Mouse (Mus musculus): ENCODE measurements at regions not wholly inside any gene's neighbourhood (a gene's known extent, or its start where the extent isn't known, plus 50 kb on each side); places are given as distances from the start of the nearest gene placed in this dataset.
"Not testable (repeated sequence)": the region's sequence is repeated elsewhere in the genome, so short reads cannot be mapped to it uniquely, and the experiment has no call there.

DNA sequence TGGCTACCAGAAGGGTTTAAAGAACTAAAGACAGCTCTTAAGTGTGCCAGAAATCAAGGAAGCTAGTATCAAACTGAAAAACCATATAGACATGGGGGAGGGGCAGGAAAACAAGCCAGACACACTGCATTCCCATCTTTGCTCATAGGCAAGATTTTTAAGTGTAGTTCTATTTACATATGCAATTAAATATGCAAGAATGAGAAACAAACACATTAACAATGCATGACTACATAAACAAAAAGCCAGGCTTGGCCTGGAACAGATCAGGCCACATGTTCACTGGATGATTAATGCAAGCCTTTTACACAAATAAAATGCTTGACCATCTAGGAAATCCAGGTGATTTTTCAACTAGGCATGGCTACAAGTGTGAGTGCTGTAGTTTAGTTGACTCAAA is 798.0 kb downstream of the Cypt12 start:
- DNase-seq: no peak

- DNase-seq: no peak
Observed at GRCm38 (mm10) chr3:18746898-18747297, 798.7 kb downstream of the Cypt12 start.

DNA sequence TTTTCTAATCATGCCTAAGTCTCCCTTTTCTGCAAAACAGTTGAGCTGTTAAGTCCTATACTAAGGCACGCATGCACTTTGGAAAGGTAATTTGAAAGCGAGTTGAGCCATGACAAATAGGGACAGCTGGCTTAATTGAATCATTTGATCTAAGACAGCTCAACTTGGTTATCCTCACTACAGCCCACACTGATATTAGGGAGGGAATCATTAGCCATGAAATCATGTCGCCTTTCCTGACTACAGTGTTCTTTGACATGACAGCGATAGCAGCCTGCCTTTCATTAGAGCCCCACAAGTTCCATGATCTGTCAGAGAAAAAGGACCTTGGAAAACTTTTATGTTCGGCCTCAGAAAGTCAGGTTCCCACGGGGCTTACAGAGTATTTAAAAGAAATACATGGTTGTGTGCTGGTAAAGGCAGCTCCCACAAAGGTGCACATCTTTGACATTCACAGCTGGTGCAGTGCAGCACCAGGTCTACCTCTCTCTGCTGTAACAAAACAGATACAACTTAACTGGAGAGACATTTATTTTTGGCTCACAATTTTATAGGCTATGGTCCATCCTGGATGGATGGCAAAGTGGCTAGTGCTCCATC is 803.5 kb downstream of the Cypt12 start:
- DNase-seq: no peak

DNA sequence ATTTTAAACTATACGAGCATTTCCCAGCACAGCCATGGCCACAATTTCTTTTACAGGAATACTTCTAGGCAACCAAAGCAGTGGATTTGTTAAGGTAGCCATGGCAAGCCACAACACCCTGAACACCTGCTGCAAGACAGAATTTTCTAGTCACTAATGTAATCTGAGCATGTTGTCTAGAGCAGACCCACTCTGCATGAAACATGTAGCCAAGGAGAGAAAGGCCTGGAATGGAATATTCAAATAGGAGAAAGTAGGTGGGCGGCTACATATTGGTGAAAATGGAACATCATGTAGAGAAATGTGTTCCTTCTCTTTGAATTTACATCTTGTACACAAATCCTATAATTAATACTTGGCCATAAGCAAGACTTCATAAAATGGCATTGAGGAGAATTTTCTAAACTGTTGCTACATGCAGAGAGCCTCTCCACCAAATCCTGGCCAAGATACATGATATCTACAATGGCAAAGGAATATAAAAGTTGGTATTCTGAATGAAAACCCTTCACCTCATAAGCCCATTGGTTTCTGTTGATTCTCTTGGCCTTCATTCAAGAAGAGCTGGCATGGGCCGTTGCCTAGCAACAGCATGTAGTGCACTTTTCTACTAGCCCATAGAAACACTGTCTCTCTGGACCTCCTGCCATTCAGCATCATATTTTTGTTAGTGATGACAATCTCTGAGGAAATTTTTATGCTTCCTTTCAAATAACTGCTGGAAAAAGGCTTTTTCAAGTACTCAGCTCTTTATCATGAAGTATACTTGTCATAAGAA is 816.3 kb downstream of the Cypt12 start:
- peak; percentile 15 for DNase-seq

DNA sequence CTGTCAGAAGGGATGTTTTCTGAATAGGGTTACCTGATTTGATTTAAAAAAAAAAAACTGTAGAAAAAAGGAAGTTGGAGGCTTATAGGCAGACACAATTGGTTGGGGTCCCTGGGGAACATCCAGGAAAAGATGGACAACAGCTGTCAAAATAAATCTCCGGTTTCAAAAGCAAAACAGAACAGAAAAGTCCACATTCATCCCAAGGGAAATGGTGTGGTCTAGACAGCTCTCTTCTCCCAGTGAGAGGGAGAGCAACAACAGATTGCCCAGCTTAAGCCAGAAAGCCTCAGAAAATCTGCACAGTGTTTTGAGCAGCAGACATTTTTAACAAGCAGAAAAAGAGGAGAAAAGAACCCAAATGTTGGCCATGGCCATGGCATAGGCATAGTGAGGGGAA is 830.3 kb downstream of the Cypt12 start:
- no peak for DNase-seq

DNA sequence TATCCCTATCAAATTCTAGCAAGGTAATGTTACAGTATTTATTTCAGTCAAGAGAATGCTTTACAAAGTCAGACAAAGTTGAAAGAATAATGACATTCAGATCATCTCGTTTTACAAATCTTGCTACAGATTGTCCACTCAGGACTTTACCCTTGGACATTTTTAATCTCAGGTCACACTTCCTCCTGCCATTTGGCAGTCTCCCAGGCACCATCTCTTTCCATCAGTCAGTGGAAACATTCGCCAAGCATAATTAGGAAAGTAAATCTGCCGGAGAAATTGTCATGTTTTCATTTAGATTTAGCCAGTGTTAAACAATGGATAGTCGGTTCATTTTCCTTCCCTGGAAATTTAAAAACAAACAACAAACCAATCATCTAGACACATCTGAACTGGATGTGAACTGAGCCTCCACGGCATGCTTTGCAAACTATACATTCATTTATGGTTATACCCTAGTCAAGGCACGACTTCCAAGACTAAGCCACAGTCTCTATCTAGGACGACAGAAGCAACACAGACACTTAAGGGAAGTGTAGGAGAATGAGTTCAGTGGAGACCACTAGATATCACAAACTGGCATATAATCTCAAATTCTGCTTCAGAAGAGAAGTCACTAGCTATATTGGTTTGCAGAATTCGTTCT is 839.4 kb downstream of the Cypt12 start:
- DNase-seq: no peak

- DNase-seq: no peak
Observed at GRCm38 (mm10) chr3:18802794-18803193, 825.7 kb downstream of the 1700064H15Rik start.

DNA sequence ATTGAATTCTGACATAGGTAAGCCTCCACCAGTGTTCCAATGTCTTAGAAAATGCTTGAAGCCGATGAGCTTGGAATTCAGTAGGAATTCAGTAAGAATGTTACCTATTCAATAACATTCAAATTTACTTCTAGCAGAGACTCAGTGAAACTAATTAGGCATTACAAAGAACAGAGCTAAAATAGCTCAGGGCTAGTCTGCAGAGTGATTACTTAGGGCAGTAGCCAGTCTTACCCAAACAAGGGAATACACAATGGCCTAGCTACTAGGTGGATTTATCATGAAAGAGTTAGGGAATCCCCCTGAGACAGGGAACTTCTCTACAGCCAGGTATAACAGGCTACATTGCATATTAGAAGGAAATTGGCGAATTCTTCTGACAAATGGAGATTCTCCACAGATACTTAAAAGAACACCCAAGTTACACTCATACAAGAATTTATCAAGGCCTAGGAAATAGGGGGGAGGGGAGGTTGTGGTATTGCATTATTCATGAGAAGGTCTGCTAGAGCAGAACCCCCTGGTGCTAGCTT is 799.6 kb downstream of the 1700064H15Rik start:
- not testable (repeated sequence) for DNase-seq

GRCm38 (mm10) chr3:18868117-18868739 is 760.2 kb downstream of the 1700064H15Rik start:
- DNase-seq: peak; percentile 60

DNA sequence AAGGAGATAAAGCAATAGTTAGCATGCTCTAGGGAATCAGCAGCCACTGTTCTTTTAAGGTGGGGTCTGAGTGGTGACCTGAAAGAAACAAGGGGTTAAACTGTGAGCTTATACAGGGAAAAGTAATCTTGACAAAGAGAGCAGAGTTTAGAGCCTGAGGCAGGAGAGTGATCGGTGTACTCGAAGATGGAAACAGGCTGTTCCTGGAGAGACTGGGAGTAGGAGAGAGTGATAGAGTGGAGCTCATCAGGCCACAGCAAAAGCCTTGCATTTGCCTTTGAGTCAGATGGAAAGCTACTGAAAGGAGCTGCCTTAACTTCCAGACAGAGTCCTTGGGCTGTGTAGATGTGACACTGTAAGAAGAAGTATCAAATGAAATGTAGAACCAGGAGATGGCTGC is 759.7 kb downstream of the 1700064H15Rik start:
- DNase-seq: no peak

DNA sequence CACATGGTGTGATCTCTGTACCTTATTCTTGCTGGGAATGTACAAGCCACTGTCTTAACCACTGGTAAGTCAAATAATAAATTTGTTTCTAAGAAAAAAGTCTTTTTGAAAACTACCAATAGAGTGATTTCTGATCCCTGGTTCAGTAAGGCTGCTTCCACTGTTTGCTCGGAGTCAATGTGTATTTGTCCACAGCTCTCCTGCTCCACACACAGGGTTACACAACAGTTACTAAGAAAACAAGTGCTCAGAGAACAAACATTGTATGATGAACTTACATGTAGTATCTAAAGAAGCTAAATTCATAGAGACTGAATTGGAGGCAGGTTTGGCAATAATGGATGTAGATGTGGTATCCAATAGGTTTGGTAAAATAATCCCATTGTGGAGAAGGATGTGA is 751.4 kb downstream of the 1700064H15Rik start:
- no peak for DNase-seq

- no peak for DNase-seq
Observed at GRCm38 (mm10) chr3:18877572-18877971, 750.9 kb downstream of the 1700064H15Rik start.

GRCm38 (mm10) chr3:18881186-18881585 is 747.3 kb downstream of the 1700064H15Rik start:
- no peak for DNase-seq

DNA sequence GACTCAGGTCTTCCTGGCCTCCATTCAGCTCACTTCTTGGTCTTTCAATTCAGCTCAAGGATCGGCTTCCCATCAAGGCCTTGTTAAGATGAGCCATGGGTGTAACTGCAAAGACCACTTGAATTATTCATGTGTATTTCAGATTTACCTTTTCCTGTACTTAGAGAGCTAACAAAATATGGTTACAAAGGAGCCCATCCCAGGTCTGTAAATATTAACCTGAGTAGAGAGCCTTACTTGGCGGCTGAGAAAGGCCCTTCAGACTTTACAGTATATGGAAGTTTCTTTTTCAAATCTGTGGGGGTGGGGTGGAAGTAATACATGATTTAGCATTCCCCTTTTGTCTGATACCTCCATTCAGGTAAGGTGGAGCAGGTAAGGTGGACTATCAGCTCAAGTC is 735.7 kb downstream of the 1700064H15Rik start:
- DNase-seq: peak; percentile 14

DNA sequence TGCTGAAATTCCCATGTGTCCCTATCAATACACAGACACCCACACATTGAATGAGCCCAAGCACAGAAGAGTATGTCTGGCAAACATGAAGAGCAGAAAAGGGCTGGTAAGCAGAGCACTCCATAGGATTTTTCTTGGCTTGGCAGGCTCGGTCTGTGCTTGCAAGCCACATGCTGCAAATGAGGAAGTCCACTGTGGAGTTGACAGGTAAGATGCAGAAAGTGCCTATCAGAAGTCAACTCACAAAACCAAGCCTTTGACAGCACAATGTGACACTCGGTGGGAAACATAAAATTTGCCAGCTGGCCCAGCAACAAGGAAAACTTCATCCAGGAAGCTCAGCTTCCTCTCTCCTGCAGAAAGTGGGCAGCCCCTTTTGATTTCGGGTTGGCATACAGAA is 722.7 kb downstream of the 1700064H15Rik start:
- no peak for DNase-seq

DNA sequence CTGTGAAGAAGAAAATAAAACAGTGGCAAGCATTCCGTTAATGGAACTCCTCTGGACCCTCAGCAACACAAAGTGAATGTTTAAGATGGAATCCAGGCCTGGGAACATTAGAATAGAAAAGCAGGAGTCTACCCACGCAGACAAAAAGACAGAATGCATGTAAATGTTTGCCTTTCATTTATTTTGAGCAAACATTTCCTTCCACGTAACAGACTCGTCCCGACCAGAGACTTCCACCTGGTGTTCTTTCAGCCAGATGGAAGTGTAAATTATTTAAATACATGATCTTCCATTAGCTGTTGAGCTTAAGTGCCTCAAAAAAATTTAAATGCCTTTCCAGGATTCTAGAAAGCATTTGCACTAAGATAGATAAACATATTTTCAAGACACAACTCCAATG is 722.3 kb downstream of the 1700064H15Rik start:
- DNase-seq: no peak

- no peak for DNase-seq
Observed at GRCm38 (mm10) chr3:18908737-18909136, 719.7 kb downstream of the 1700064H15Rik start.

DNA sequence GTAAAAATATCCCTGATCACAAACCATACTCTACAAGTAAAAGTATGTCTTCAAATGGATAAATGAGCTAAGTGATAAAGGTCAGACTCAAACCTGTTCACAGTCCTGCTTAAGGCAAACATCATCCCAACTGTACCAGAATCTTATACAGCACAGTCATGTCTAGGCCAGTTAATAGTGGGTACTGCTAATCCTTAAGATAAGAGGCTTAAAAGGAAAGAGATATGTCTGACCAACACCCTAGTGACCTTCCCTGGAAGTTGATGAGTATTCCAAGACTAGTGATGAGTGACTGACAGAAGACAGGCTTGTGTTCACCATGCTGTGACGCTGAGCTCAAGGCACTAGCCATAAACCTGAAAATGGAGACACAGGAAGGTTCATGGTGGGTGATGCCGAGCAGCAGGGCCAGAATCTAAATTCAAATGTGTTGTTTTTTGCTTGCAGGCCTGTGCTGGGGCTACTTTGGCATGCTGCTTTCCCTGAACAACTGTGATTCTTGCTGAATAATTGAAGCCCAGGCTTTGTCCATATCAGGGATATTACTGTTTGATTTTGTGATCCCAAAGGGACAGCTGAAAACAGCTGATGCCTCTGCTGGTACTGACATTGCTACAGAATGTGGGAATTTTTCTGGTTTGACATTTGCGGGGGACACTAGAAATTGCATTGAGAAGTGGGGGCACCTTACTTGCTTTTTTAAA is 699.9 kb downstream of the 1700064H15Rik start:
- DNase-seq: no peak

GRCm38 (mm10) chr3:18929105-18929492 is 699.4 kb downstream of the 1700064H15Rik start:
- DNase-seq: no peak

- no peak for DNase-seq
Observed at GRCm38 (mm10) chr3:18932983-18933726, 695.3 kb downstream of the 1700064H15Rik start.

GRCm38 (mm10) chr3:18934891-18935290 is 693.6 kb downstream of the 1700064H15Rik start:
- DNase-seq: no peak

All from lung, postnatal 36 days (tissue).